Mouse (Mus musculus) central nervous system, embryonic 14 days (tissue): ENCODE data around the gene Gm5737. TPM values are rescaled to one million over a fixed set of nuclear protein-coding genes. Genes with fewer than 3 reads are reported as not detected.

Experiments used
- polyA plus RNA-seq: library from polyadenylated mRNA; depleted of rRNA; stranded (reverse); fragments of >200 nt; gene quantifications from 2 replicates; pipeline ENCODE4 v1.2.3, GENCODE M21; 2012; rRNA removed

The Gm5737 gene
- polyA plus RNA-seq, result 0.18 and 0.20 TPM in 2 replicates

GRCm38 (mm10) chr7:120811834-120812415 is at the start of gene Gm5737:
TSS of gene Gm5737 (plus strand) at chr7:120812365.

GRCm38 (mm10) chr7:120842345-120843036 is 30.3 kb downstream of the Gm5737 start, which contains the start of gene Eef2k:
TSS of gene Eef2k (plus strand) at chr7:120842831.

Other genes with a start within 250 kb of the Gm5737 start
- gene Uqcrc2, start 177.2 kb upstream of the Gm5737 start, polyA plus RNA-seq, result 175 and 189 TPM in 2 replicates
- gene Pdzd9, start 142.0 kb upstream of the Gm5737 start, polyA plus RNA-seq, result 0.26 and 0.28 TPM in 2 replicates
- 30.9 and 31.0 TPM in 2 replicates for gene Mosmo, start 134.7 kb upstream of the Gm5737 start, polyA plus RNA-seq
- 2.7 and 3.5 TPM in 2 replicates for gene Vwa3a, start 73.0 kb upstream of the Gm5737 start, polyA plus RNA-seq
- gene Eef2k, start 30.5 kb downstream of the Gm5737 start, polyA plus RNA-seq, result 27.7 and 32.9 TPM in 2 replicates
- gene Polr3e, start 105.4 kb downstream of the Gm5737 start, polyA plus RNA-seq, result 31.3 and 31.5 TPM in 2 replicates
- gene Cdr2, start 169.9 kb downstream of the Gm5737 start, polyA plus RNA-seq, result 33.3 and 36.6 TPM in 2 replicates
- 0.23 and 0.39 TPM in 2 replicates for gene Mfsd13b, start 170.1 kb downstream of the Gm5737 start, polyA plus RNA-seq
- gene Mettl9, start 222.1 kb downstream of the Gm5737 start, polyA plus RNA-seq, result 104 and 121 TPM in 2 replicates